In genomic region chr3:38396760-38397614, GRCm38 (mm10) we compare ENCODE assay signal across 8 mouse cellular contexts.
DNase-seq lines count a peak whose midpoint lies in the region; ATAC-seq and TF ChIP-seq lines count a peak whose summit lies in the region.

No protein-coding gene starts in this region.

- H3K27ac ChIP-seq in kidney, embryonic 15.5 days = no peak overlapping the region
- H3K27ac ChIP-seq in cortical plate, adult 2 months (ENCODE audit: insufficient read depth, low read length) = no peak overlapping the region
- no peak overlapping the region for H3K27ac ChIP-seq in hindbrain, embryonic 15.5 days (replicated peaks)

- TF ChIP-seq CTCF in cortical plate, adult 2 months (IDR thresholded peaks at IDR 0.05; ENCODE audit: extremely low read depth, insufficient read depth, low read length) = no peak

- 0 out of 2 replicates have a peak, but pooled peaks have one; percentile 52 for ATAC-seq in kidney, embryonic 15.5 days (replicated peaks; ENCODE audit: low FRiP score)
- peak; percentile 63; the same call in 1 of the 2 replicates for ATAC-seq in hindbrain, embryonic 15.5 days (ENCODE audit: low FRiP score, low read depth)

- H3K36me3 ChIP-seq in kidney, embryonic 15.5 days = no peaks in the 10 kb centered on the region
- no peaks in the 10 kb centered on the region for H3K36me3 ChIP-seq in hindbrain, embryonic 15.5 days

- no peak overlapping the region for H3K9ac ChIP-seq in kidney, embryonic 15.5 days
- H3K9ac ChIP-seq in hindbrain, embryonic 15.5 days = 0 out of 2 replicates have a peak overlapping the region, but pooled peaks have one; percentile 6

- H3K4me1 ChIP-seq in kidney, embryonic 15.5 days = peaks cover 8% of the 10 kb centered on the region; the same call in 1 of the 2 replicates
- no peaks in the 10 kb centered on the region; the same call in 1 of the 2 replicates for H3K4me1 ChIP-seq in cortical plate, adult 2 months (ENCODE audit: control insufficient read depth, insufficient read depth, low read length)
- H3K4me1 ChIP-seq in hindbrain, embryonic 15.5 days (replicated peaks) = peaks cover 13% of the 10 kb centered on the region; the same call in 1 of the 2 replicates

- peaks cover 6% of the 10 kb centered on the region for H3K27me3 ChIP-seq in kidney, embryonic 15.5 days
- no peaks in the 10 kb centered on the region; the same call in 1 of the 2 replicates for H3K27me3 ChIP-seq in hindbrain, embryonic 15.5 days

- peak overlapping the region; percentile 25 for H3K4me3 ChIP-seq in kidney, embryonic 15.5 days (replicated peaks)
- peak overlapping the region; percentile 14; the same call in 1 of the 2 replicates for H3K4me3 ChIP-seq in cortical plate, adult 2 months (ENCODE audit: insufficient read depth, low read length)
- H3K4me3 ChIP-seq in hindbrain, embryonic 15.5 days = peak overlapping the region; percentile 13

- 0 out of 2 replicates have a peak, but pooled peaks cover 3% of the 10 kb centered on the region for H3K9me3 ChIP-seq in kidney, embryonic 15.5 days (replicated peaks)
- no peaks in the 10 kb centered on the region for H3K9me3 ChIP-seq in hindbrain, embryonic 15.5 days

- no peak for DNase-seq in kidney, postnatal 10 days
- DNase-seq in neural tube, embryonic 10.5 days (ENCODE audit: extremely low spot score, low spot score) = peak; percentile 46
- DNase-seq in natural killer cell, adult 2 months (ENCODE audit: low spot score in 2 of 2) = no peak
- DNase-seq in urinary bladder, postnatal 36 days (ENCODE audit: low spot score in 2 of 2) = no peak
- DNase-seq in gastrocnemius, postnatal 10 days = no peak

- TF ChIP-seq POLR2A in cortical plate, adult 2 months (IDR thresholded peaks at IDR 0.05; ENCODE audit: extremely low read depth, insufficient read depth, low read length) = no peak

- 7% methylated on average over 20 of the region's 20 CpGs for WGBS in kidney, embryonic 15.5 days
- 4% methylated on average over 20 of the region's 20 CpGs for WGBS in hindbrain, embryonic 15.5 days

- H3K4me2 ChIP-seq in kidney, embryonic 15.5 days = peak overlapping the region; percentile 56
- peak overlapping the region; percentile 49 for H3K4me2 ChIP-seq in hindbrain, embryonic 15.5 days
